Mouse (Mus musculus): Measurements from ENCODE around the gene Pex14. TPM values are rescaled to one million over a fixed set of nuclear protein-coding genes. Genes with fewer than 3 reads are reported as not detected.

Gene Pex14
- polyA plus RNA-seq, 1 experiment = 12.4 TPM

DNA sequence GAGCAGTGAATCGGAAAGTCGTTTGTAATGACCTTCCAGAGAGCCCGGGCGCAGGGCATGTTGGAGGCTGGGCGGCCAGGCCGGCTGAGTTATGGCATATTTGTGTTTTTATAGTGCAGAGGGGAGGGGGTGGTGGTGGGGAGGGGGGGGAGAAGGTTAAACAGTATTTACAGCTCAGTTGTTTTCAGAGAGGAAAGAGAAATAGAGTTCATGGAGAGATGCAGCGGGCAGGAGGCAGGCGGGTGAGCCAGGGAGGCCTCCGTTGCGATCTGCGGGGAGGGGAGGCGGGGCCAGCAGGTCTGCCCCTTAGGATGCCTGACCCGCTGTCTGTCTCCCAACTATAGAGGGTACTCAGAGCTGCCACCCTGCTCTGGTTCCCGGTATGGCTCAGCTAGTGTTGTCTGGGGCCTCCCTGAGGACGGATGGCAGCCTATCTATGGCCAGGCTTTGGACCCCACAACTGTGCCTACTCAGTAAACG lies 177.4 kb downstream of the Pex14 start:
- no peak overlapping the region for H3K27ac ChIP-seq (ENCODE audit: control insufficient read depth, insufficient read depth, low read depth, low read length, poor library complexity)
- no peaks in the 10 kb centered on the region for H3K4me1 ChIP-seq (ENCODE audit: control insufficient read depth, insufficient read depth, low read length)
- TF ChIP-seq CTCF (IDR thresholded peaks at IDR 0.05; ENCODE audit: control insufficient read depth, insufficient read depth, low read length) (no peak), POLR2A (IDR thresholded peaks at IDR 0.05; ENCODE audit: borderline replicate concordance, control insufficient read depth, low read depth, low read length) (no peak)
- H3K4me3 ChIP-seq (replicated peaks; ENCODE audit: control insufficient read depth, low read depth, low read length) = no peak overlapping the region
- 68% methylated on average over 16 of the region's 16 CpGs for WGBS

DNA sequence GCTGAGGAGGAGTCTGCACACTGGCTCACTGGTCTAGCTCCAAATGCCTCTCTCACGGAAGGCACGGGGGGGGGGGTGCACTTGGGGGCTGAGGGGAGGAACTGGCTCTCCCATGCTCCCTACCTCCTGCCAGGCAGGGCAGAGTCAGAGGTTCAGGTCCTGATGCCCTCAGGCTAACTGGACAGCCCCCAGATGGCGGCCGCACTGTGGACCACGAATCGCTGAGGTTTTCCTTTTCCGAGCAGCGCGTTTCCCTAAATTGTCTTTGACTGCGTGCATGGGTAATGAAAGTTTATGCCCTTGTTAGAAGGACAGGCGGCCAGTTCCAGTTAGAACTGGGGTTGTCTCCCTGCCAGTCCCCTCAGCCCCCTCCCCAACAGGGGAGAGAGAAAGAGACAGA lies 179.1 kb downstream of the Pex14 start:
- Histone ChIP-seq H3K4me3 (replicated peaks; ENCODE audit: control insufficient read depth, low read depth, low read length) (no peak overlapping the region), H3K27ac (ENCODE audit: control insufficient read depth, insufficient read depth, low read depth, low read length, poor library complexity) (no peak overlapping the region), H3K4me1 (ENCODE audit: control insufficient read depth, insufficient read depth, low read length) (no peaks in the 10 kb centered on the region)
- 16% methylated on average over 11 of the region's 11 CpGs for WGBS
- TF ChIP-seq POLR2A (IDR thresholded peaks at IDR 0.05; ENCODE audit: borderline replicate concordance, control insufficient read depth, low read depth, low read length) (no peak), CTCF (IDR thresholded peaks at IDR 0.05; ENCODE audit: control insufficient read depth, insufficient read depth, low read length) (no peak)

DNA sequence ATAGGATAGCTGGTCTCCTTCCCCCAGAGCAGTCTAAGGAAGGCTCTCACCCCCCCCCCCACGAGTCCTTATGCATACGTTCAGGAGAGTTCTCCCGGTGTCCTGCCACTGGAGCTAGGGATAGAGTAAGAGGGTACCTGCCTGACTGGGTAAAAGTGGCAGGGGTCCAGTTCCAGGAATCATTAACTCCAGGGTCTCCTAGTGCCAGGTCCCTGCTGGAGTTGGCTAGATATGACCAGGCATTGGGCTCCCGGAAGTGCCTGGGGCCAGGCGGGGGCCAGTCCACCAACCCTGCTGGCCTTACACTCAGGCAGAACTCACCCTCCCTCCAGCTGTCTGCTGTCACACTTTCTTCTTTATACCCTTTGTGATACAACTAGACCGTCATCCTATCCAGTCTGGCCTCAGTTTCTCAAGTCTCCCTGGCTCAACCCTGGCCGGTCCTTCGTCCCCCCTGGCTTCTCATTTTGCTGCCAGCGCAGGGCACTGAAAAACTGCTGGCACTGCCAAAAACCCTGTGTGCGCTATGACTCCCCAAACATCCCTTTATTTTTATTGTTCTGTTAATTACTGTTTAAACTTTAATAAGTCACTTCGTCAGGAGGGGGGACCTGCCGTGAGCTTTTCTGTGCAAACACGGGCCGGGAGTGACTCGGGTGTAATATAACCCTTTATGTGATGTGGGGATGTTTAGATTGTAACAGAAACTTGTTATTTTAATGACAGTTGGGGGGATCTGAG lies 180.8 kb downstream of the Pex14 start:
- TF ChIP-seq CTCF (IDR thresholded peaks at IDR 0.05; ENCODE audit: control insufficient read depth, insufficient read depth, low read length) = no peak
- TF ChIP-seq POLR2A (IDR thresholded peaks at IDR 0.05; ENCODE audit: borderline replicate concordance, control insufficient read depth, low read depth, low read length) = no peak

GRCm38 (mm10) chr4:148915849-148916248 lies 183.8 kb downstream of the Pex14 start:
- H3K27ac ChIP-seq (ENCODE audit: control insufficient read depth, insufficient read depth, low read depth, low read length, poor library complexity) = no peak overlapping the region
- H3K4me3 ChIP-seq (replicated peaks; ENCODE audit: control insufficient read depth, low read depth, low read length) = no peak overlapping the region
- no peaks in the 10 kb centered on the region for H3K4me1 ChIP-seq (ENCODE audit: control insufficient read depth, insufficient read depth, low read length)
- TF ChIP-seq CTCF (IDR thresholded peaks at IDR 0.05; ENCODE audit: control insufficient read depth, insufficient read depth, low read length) (no peak), POLR2A (IDR thresholded peaks at IDR 0.05; ENCODE audit: borderline replicate concordance, control insufficient read depth, low read depth, low read length) (no peak)
- 80% methylated on average over 15 of the region's 15 CpGs for WGBS

More for the DNA sequence above, 180.8 kb downstream of the Pex14 start:
- no peak overlapping the region for H3K4me3 ChIP-seq (replicated peaks; ENCODE audit: control insufficient read depth, low read depth, low read length)
- no peaks in the 10 kb centered on the region for H3K4me1 ChIP-seq (ENCODE audit: control insufficient read depth, insufficient read depth, low read length)
- H3K27ac ChIP-seq (ENCODE audit: control insufficient read depth, insufficient read depth, low read depth, low read length, poor library complexity) = no peak overlapping the region
- WGBS = 83% methylated on average over 15 of the region's 15 CpGs

- Histone ChIP-seq H3K4me1 (ENCODE audit: control insufficient read depth, insufficient read depth, low read length) (no peaks in the 10 kb centered on the region), H3K4me3 (replicated peaks; ENCODE audit: control insufficient read depth, low read depth, low read length) (no peak overlapping the region), H3K27ac (ENCODE audit: control insufficient read depth, insufficient read depth, low read depth, low read length, poor library complexity) (no peak overlapping the region)
- TF ChIP-seq CTCF (IDR thresholded peaks at IDR 0.05; ENCODE audit: control insufficient read depth, insufficient read depth, low read length) (no peak), POLR2A (IDR thresholded peaks at IDR 0.05; ENCODE audit: borderline replicate concordance, control insufficient read depth, low read depth, low read length) (no peak)
- WGBS = 39% methylated on average over 10 of the region's 10 CpGs
These were observed 184.6 kb downstream of the Pex14 start for GRCm38 (mm10) chr4:148914863-148915622.

GRCm38 (mm10) chr4:148912826-148913590 lies 186.7 kb downstream of the Pex14 start:
- Histone ChIP-seq H3K4me3 (replicated peaks; ENCODE audit: control insufficient read depth, low read depth, low read length) (no peak overlapping the region), H3K4me1 (ENCODE audit: control insufficient read depth, insufficient read depth, low read length) (no peaks in the 10 kb centered on the region), H3K27ac (ENCODE audit: control insufficient read depth, insufficient read depth, low read depth, low read length, poor library complexity) (no peak overlapping the region)
- 80% methylated on average over 8 of the region's 8 CpGs for WGBS
- no peak for TF ChIP-seq POLR2A (IDR thresholded peaks at IDR 0.05; ENCODE audit: borderline replicate concordance, control insufficient read depth, low read depth, low read length)
- no peak for TF ChIP-seq CTCF (IDR thresholded peaks at IDR 0.05; ENCODE audit: control insufficient read depth, insufficient read depth, low read length)

GRCm38 (mm10) chr4:148912134-148912533 lies 187.5 kb downstream of the Pex14 start:
- Histone ChIP-seq H3K4me3 (replicated peaks; ENCODE audit: control insufficient read depth, low read depth, low read length) (no peak overlapping the region), H3K27ac (ENCODE audit: control insufficient read depth, insufficient read depth, low read depth, low read length, poor library complexity) (no peak overlapping the region), H3K4me1 (ENCODE audit: control insufficient read depth, insufficient read depth, low read length) (no peaks in the 10 kb centered on the region)
- TF ChIP-seq CTCF (IDR thresholded peaks at IDR 0.05; ENCODE audit: control insufficient read depth, insufficient read depth, low read length) (no peak), POLR2A (IDR thresholded peaks at IDR 0.05; ENCODE audit: borderline replicate concordance, control insufficient read depth, low read depth, low read length) (no peak)
- whole genome bisulfite sequencing = 77% methylated on average over 7 of the region's 7 CpGs

Other genes with a start within 250 kb of the Pex14 start
- 5.5 and 12.4 TPM in 2 replicates for gene Dffa, start 4.3 kb upstream of the Pex14 start, polyA plus RNA-seq (2011; ENCODE audit: insufficient read depth, insufficient read length, low replicate concordance, missing spikeins)
- gene Cort, start 26.9 kb upstream of the Pex14 start, polyA plus RNA-seq (2011; ENCODE audit: insufficient read depth, insufficient read length, low replicate concordance, missing spikeins) = 1.5 TPM in 1 of 2 replicates, not detected in the other
- gene Cenps, start 37.8 kb upstream of the Pex14 start, polyA plus RNA-seq (2011; ENCODE audit: insufficient read depth, insufficient read length, low replicate concordance, missing spikeins) = 37.7 and 47.8 TPM in 2 replicates
- gene Pgd, start 66.9 kb upstream of the Pex14 start, polyA plus RNA-seq (2011; ENCODE audit: insufficient read depth, insufficient read length, low replicate concordance, missing spikeins) = 68.6 and 170 TPM in 2 replicates
- 3.1 and 11.5 TPM in 2 replicates for gene Kif1b, start 207.8 kb upstream of the Pex14 start, polyA plus RNA-seq (2011; ENCODE audit: insufficient read depth, insufficient read length, low replicate concordance, missing spikeins)

Data from bone marrow, adult 2 months (tissue).